Mouse (Mus musculus) ES-Bruce4 (cell line): ENCODE measurements around the gene Fam69a. TPM values are rescaled to one million over a fixed set of nuclear protein-coding genes. Genes with fewer than 3 reads are reported as not detected.
A peak's percentile ranks its signal among the peaks of the same experiment; 100 is the strongest.

ENCODE experiments used
- H3K27ac ChIP-seq: 2 replicates; pipeline ENCODE4 v1.5.1; 2012; ENCODE audit warnings: low read length, inconsistent platforms; ENCODE audit not compliant: insufficient read depth
- H3K27me3 ChIP-seq: 2 replicates; pipeline ENCODE4 v1.6.1; 2012; ENCODE audit warnings: mild to moderate bottlenecking, low read length, inconsistent platforms; ENCODE audit not compliant: control insufficient read depth, poor library complexity, insufficient read depth, severe bottlenecking
- H3K36me3 ChIP-seq: 2 replicates; pipeline ENCODE4 v1.6.1; 2012; ENCODE audit warnings: inconsistent platforms, mild to moderate bottlenecking, low read length, moderate library complexity; ENCODE audit not compliant: control insufficient read depth, poor library complexity, insufficient read depth, severe bottlenecking
- H3K4me1 ChIP-seq: one replicate; pipeline ENCODE4 v1.8.1; 2011; ENCODE audit warnings: low read length; ENCODE audit not compliant: control insufficient read depth, insufficient read depth
- H3K4me3 ChIP-seq: 2 replicates; pipeline ENCODE4 v1.5.1; 2011; ENCODE audit warnings: low read depth, mild to moderate bottlenecking, low read length
- H3K9ac ChIP-seq: 2 replicates; pipeline ENCODE4 v1.6.1; 2012; ENCODE audit warnings: low read depth, mild to moderate bottlenecking, inconsistent platforms; ENCODE audit not compliant: poor library complexity, severe bottlenecking
- H3K9me3 ChIP-seq: replicated peaks from 2 replicates; pipeline ENCODE4 v1.6.1; 2012; ENCODE audit warnings: mild to moderate bottlenecking, low read length, inconsistent platforms; ENCODE audit not compliant: control insufficient read depth, poor library complexity, insufficient read depth, severe bottlenecking
- CTCF ChIP-seq: IDR thresholded peaks from one replicate; pipeline ENCODE4 v1.8.1; 2011; ENCODE audit warnings: low read depth, low read length
- EP300 ChIP-seq: IDR thresholded peaks from 2 replicates; pipeline ENCODE4 v1.6.1; 2011; ENCODE audit warnings: low read depth, low read length; ENCODE audit not compliant: insufficient read depth
- POLR2A ChIP-seq: IDR thresholded peaks from one replicate; pipeline ENCODE4 v1.8.1; 2011; ENCODE audit warnings: low read length; ENCODE audit not compliant: insufficient read depth
- polyA plus RNA-seq: library from polyadenylated mRNA; stranded (reverse); fragments of >200 nt; gene quantifications from 2 replicates; pipeline ENCODE4 v1.2.4, GENCODE M21; 2011; ENCODE audit warnings: low read depth; ENCODE audit not compliant: missing spikeins, insufficient read depth, insufficient read length

The Fam69a gene
- polyA plus RNA-seq, 1 experiment, result 7.8 TPM

GRCm38 (mm10) chr5:107960532-107961202 lies 26.2 kb downstream of the Fam69a start:
- no peaks in the 10 kb centered on the region for H3K27me3 ChIP-seq
- no peaks in the 10 kb centered on the region for H3K9me3 ChIP-seq
- TF ChIP-seq POLR2A (no peak), EP300 (no peak), CTCF (no peak)
- peak overlapping the region; percentile 44 for H3K4me3 ChIP-seq
- no peaks in the 10 kb centered on the region for H3K4me1 ChIP-seq
- H3K27ac ChIP-seq, result no peak overlapping the region
- H3K9ac ChIP-seq, result no peak overlapping the region
- H3K36me3 ChIP-seq, result no peaks in the 10 kb centered on the region

- Histone ChIP-seq H3K27ac (no peak overlapping the region), H3K9me3 (no peaks in the 10 kb centered on the region), H3K36me3 (no peaks in the 10 kb centered on the region), H3K4me1 (no peaks in the 10 kb centered on the region), H3K9ac (no peak overlapping the region), H3K4me3 (no peak overlapping the region), H3K27me3 (no peaks in the 10 kb centered on the region)
- TF ChIP-seq POLR2A, result no peak
- no peak for TF ChIP-seq CTCF
- no peak for TF ChIP-seq EP300
Observed at GRCm38 (mm10) chr5:107959624-107960300, 27.1 kb downstream of the Fam69a start.

GRCm38 (mm10) chr5:107950643-107951042 lies 36.2 kb downstream of the Fam69a start:
- TF ChIP-seq EP300 (no peak), POLR2A (no peak), CTCF (no peak)
- H3K9me3 ChIP-seq, result no peaks in the 10 kb centered on the region

GRCm38 (mm10) chr5:107949607-107950006 lies 37.3 kb downstream of the Fam69a start:
- no peak overlapping the region for H3K9ac ChIP-seq
- no peak overlapping the region for H3K27ac ChIP-seq
- no peaks in the 10 kb centered on the region for H3K9me3 ChIP-seq
- TF ChIP-seq POLR2A, result no peak
- TF ChIP-seq EP300, result no peak
- TF ChIP-seq CTCF, result no peak
- H3K4me1 ChIP-seq, result no peaks in the 10 kb centered on the region
- no peaks in the 10 kb centered on the region for H3K27me3 ChIP-seq
- no peak overlapping the region for H3K4me3 ChIP-seq
- no peaks in the 10 kb centered on the region for H3K36me3 ChIP-seq

More at GRCm38 (mm10) chr5:107950643-107951042, 36.2 kb downstream of the Fam69a start:
- H3K36me3 ChIP-seq, result no peaks in the 10 kb centered on the region
- no peaks in the 10 kb centered on the region for H3K4me1 ChIP-seq
- no peak overlapping the region for H3K27ac ChIP-seq
- no peaks in the 10 kb centered on the region for H3K27me3 ChIP-seq
- H3K9ac ChIP-seq, result no peak overlapping the region
- no peak overlapping the region for H3K4me3 ChIP-seq

- Histone ChIP-seq H3K9ac (no peak overlapping the region), H3K36me3 (no peaks in the 10 kb centered on the region), H3K9me3 (no peaks in the 10 kb centered on the region), H3K27ac (no peak overlapping the region), H3K27me3 (no peaks in the 10 kb centered on the region), H3K4me1 (no peaks in the 10 kb centered on the region), H3K4me3 (no peak overlapping the region)
- TF ChIP-seq CTCF (no peak), POLR2A (no peak), EP300 (no peak)
Observed at GRCm38 (mm10) chr5:107948899-107949298, 38.0 kb downstream of the Fam69a start.

GRCm38 (mm10) chr5:107947548-107947947 lies 39.3 kb downstream of the Fam69a start:
- Histone ChIP-seq H3K9ac (no peak overlapping the region), H3K27ac (no peak overlapping the region), H3K36me3 (no peaks in the 10 kb centered on the region), H3K9me3 (no peaks in the 10 kb centered on the region), H3K27me3 (no peaks in the 10 kb centered on the region), H3K4me1 (no peaks in the 10 kb centered on the region), H3K4me3 (no peak overlapping the region)
- no peak for TF ChIP-seq EP300
- TF ChIP-seq CTCF, result no peak
- no peak for TF ChIP-seq POLR2A
